Comparison of ENCODE assay signal across 16 mouse cellular contexts in genomic region chr13:49317914-49318313, GRCm38 (mm10). TPM values are rescaled to one million over a fixed set of nuclear protein-coding genes. Genes with fewer than 3 reads are reported as not detected.
A peak's percentile ranks its signal among the peaks of the same experiment; 100 is the strongest.
DNase-seq lines count a peak whose midpoint lies in the region; ATAC-seq lines count a peak whose summit lies in the region.
"Had no signal": no experiment of that assay in that cellular context is flagged by ENCODE, and none has a peak within 500 bp of the region (broad histone marks: within the 10 kb centered on the region; RNA-seq: fewer than 3 reads in every experiment).

No protein-coding gene starts in this region.

- DNase-seq in hindbrain, embryonic 10.5 days (ENCODE audit: low spot score): no peak
- DNase-seq in hindbrain, embryonic 14.5 days (ENCODE audit: low spot score): no peak
- DNase-seq in midbrain, embryonic 11.5 days (ENCODE audit: low spot score, missing footprints): peak; percentile 75
- no peak for DNase-seq in right cerebral cortex, postnatal 14 days
- no peak for DNase-seq in testis, postnatal 10 days (ENCODE audit: low spot score)
- DNase-seq: adrenal gland, adult 8-10 months; cerebellum, adult 11 months; heart, adult 11 months; heart, postnatal 4 days; kidney, adult 11 months; thymus, postnatal 25 days had no signal

- H3K9ac ChIP-seq in hindbrain, embryonic 14.5 days: no peak overlapping the region
- H3K9ac ChIP-seq in forebrain, embryonic 13.5 days: no peak overlapping the region
- no peak overlapping the region; the same call in 1 of the 2 replicates for H3K9ac ChIP-seq in midbrain, embryonic 11.5 days (ENCODE audit: low read length)
- H3K9ac ChIP-seq in neural tube, embryonic 14.5 days (replicated peaks; ENCODE audit: low read depth, low read length): no peak overlapping the region
- H3K9ac ChIP-seq: embryonic facial prominence, embryonic 12.5 days; liver, embryonic 12.5 days had no signal

- H3K27ac ChIP-seq in hindbrain, embryonic 10.5 days: 0 out of 2 replicates have a peak overlapping the region, but pooled peaks have one; percentile 35
- H3K27ac ChIP-seq in hindbrain, embryonic 14.5 days: no peak overlapping the region
- H3K27ac ChIP-seq in forebrain, embryonic 13.5 days: peak overlapping the region; percentile 78
- no peak overlapping the region for H3K27ac ChIP-seq in midbrain, embryonic 11.5 days (ENCODE audit: low read depth, low read length)
- H3K27ac ChIP-seq in neural tube, embryonic 14.5 days (ENCODE audit: low read depth, low read length): no peak overlapping the region
- H3K27ac ChIP-seq: embryonic facial prominence, embryonic 12.5 days; kidney, postnatal 0 days; liver, embryonic 12.5 days had no signal

- no peak overlapping the region for H3K4me3 ChIP-seq in hindbrain, embryonic 10.5 days
- no peak overlapping the region for H3K4me3 ChIP-seq in hindbrain, embryonic 14.5 days (replicated peaks; ENCODE audit: low read length)
- H3K4me3 ChIP-seq in forebrain, embryonic 13.5 days: no peak overlapping the region
- no peak overlapping the region for H3K4me3 ChIP-seq in midbrain, embryonic 11.5 days (ENCODE audit: low read depth, low read length)
- no peak overlapping the region for H3K4me3 ChIP-seq in neural tube, embryonic 14.5 days (ENCODE audit: low read depth, low read length)
- H3K4me3 ChIP-seq: embryonic facial prominence, embryonic 12.5 days; liver, embryonic 12.5 days had no signal

- H3K27me3 ChIP-seq in hindbrain, embryonic 10.5 days (ENCODE audit: insufficient read depth, poor library complexity, severe bottlenecking): peaks cover 51% of the 10 kb centered on the region
- peaks cover 11% of the 10 kb centered on the region; the same call in 1 of the 2 replicates for H3K27me3 ChIP-seq in hindbrain, embryonic 14.5 days (ENCODE audit: control insufficient read depth, insufficient read depth, low read length)
- H3K27me3 ChIP-seq in forebrain, embryonic 13.5 days: peaks cover 10% of the 10 kb centered on the region; the same call in 1 of the 2 replicates
- H3K27me3 ChIP-seq in midbrain, embryonic 11.5 days (ENCODE audit: control insufficient read depth, insufficient read depth, low read length): peaks cover 28% of the 10 kb centered on the region
- no peaks in the 10 kb centered on the region for H3K27me3 ChIP-seq in neural tube, embryonic 14.5 days (ENCODE audit: control insufficient read depth, insufficient read depth, low read length)
- H3K27me3 ChIP-seq: embryonic facial prominence, embryonic 12.5 days had no signal

- no peak for ATAC-seq in hindbrain, embryonic 14.5 days (ENCODE audit: low FRiP score)
- no peak for ATAC-seq in forebrain, embryonic 13.5 days
- ATAC-seq in midbrain, embryonic 11.5 days (ENCODE audit: low FRiP score): no peak
- ATAC-seq in neural tube, embryonic 14.5 days (ENCODE audit: low read depth): no peak
- ATAC-seq: liver, embryonic 12.5 days had no signal

- H3K4me2 ChIP-seq in hindbrain, embryonic 14.5 days (replicated peaks): no peak overlapping the region
- H3K4me2 ChIP-seq in forebrain, embryonic 13.5 days: peak overlapping the region; percentile 64
- H3K4me2 ChIP-seq in midbrain, embryonic 11.5 days: no peak overlapping the region
- H3K4me2 ChIP-seq in neural tube, embryonic 14.5 days (ENCODE audit: low read depth, low read length): peak overlapping the region; percentile 12; the same call in 1 of the 2 replicates
- H3K4me2 ChIP-seq: embryonic facial prominence, embryonic 12.5 days; liver, embryonic 12.5 days had no signal

- 89% methylated on average over 7 of the region's 7 CpGs for WGBS in hindbrain, embryonic 10.5 days
- WGBS in hindbrain, embryonic 14.5 days: 89% methylated on average over 7 of the region's 7 CpGs
- 86% methylated on average over 7 of the region's 7 CpGs for WGBS in forebrain, embryonic 13.5 days
- 83% methylated on average over 7 of the region's 7 CpGs for WGBS in midbrain, embryonic 11.5 days
- WGBS in neural tube, embryonic 14.5 days: 84% methylated on average over 7 of the region's 7 CpGs

- H3K9me3 ChIP-seq in hindbrain, embryonic 10.5 days: no peaks in the 10 kb centered on the region
- H3K9me3 ChIP-seq in hindbrain, embryonic 14.5 days (ENCODE audit: control insufficient read depth, low read length): no peaks in the 10 kb centered on the region
- H3K9me3 ChIP-seq in forebrain, embryonic 13.5 days (replicated peaks): no peaks in the 10 kb centered on the region
- H3K9me3 ChIP-seq in midbrain, embryonic 11.5 days (ENCODE audit: control insufficient read depth, low read length): no peaks in the 10 kb centered on the region
- no peaks in the 10 kb centered on the region for H3K9me3 ChIP-seq in neural tube, embryonic 14.5 days (ENCODE audit: control insufficient read depth, low read length)
- H3K9me3 ChIP-seq: embryonic facial prominence, embryonic 12.5 days; liver, embryonic 12.5 days had no signal

- H3K36me3 ChIP-seq in hindbrain, embryonic 10.5 days: no peaks in the 10 kb centered on the region
- H3K36me3 ChIP-seq in hindbrain, embryonic 14.5 days (replicated peaks; ENCODE audit: control insufficient read depth, insufficient read depth): no peaks in the 10 kb centered on the region
- 0 out of 2 replicates have a peak, but pooled peaks cover 4% of the 10 kb centered on the region for H3K36me3 ChIP-seq in forebrain, embryonic 13.5 days (ENCODE audit: poor library complexity, severe bottlenecking)
- H3K36me3 ChIP-seq in midbrain, embryonic 11.5 days (ENCODE audit: control insufficient read depth, insufficient read depth, low read length): no peaks in the 10 kb centered on the region
- no peaks in the 10 kb centered on the region for H3K36me3 ChIP-seq in neural tube, embryonic 14.5 days (ENCODE audit: control insufficient read depth, insufficient read depth, low read length)
- H3K36me3 ChIP-seq: embryonic facial prominence, embryonic 12.5 days; liver, embryonic 12.5 days had no signal

- H3K4me1 ChIP-seq in hindbrain, embryonic 10.5 days (replicated peaks): peaks cover 68% of the 10 kb centered on the region
- peaks cover 20% of the 10 kb centered on the region for H3K4me1 ChIP-seq in hindbrain, embryonic 14.5 days (replicated peaks; ENCODE audit: control insufficient read depth, insufficient read depth, low read length)
- peaks cover 53% of the 10 kb centered on the region for H3K4me1 ChIP-seq in forebrain, embryonic 13.5 days
- H3K4me1 ChIP-seq in midbrain, embryonic 11.5 days (ENCODE audit: control insufficient read depth, insufficient read depth, low read length): peaks cover 29% of the 10 kb centered on the region
- peaks cover 16% of the 10 kb centered on the region for H3K4me1 ChIP-seq in neural tube, embryonic 14.5 days (ENCODE audit: control insufficient read depth, insufficient read depth, low read length)

RNA-seq across cellular contexts. Expression of gene Fgd3, which starts 2.2 kb away (rescaled TPM):
- polyA plus RNA-seq in hindbrain, embryonic 10.5 days (2016; fragmentation: Nextera tagmentation; extraction: Ambion mirVana): 0.98 TPM in 2 replicates
- polyA plus RNA-seq in hindbrain, embryonic 14.5 days (2014; fragmentation: Nextera tagmentation; extraction: Ambion mirVana): 1.5 and 2.2 TPM in 2 replicates
- polyA plus RNA-seq in forebrain, embryonic 13.5 days (2015; fragmentation: Nextera tagmentation; extraction: Ambion mirVana): 3.0 and 3.3 TPM in 2 replicates
- 0.74 and 0.77 TPM in 2 replicates for polyA plus RNA-seq in midbrain, embryonic 11.5 days (2014; fragmentation: Nextera tagmentation; extraction: Ambion mirVana)
- 2.2 and 2.4 TPM in 2 replicates for polyA plus RNA-seq in neural tube, embryonic 14.5 days (2014; fragmentation: Nextera tagmentation; extraction: Ambion mirVana)

RNA-seq across cellular contexts. Expression of gene Bicd2, which starts 23.5 kb away (rescaled TPM):
- 31.8 and 32.0 TPM in 2 replicates for polyA plus RNA-seq in hindbrain, embryonic 10.5 days (2016; fragmentation: Nextera tagmentation; extraction: Ambion mirVana)
- polyA plus RNA-seq in hindbrain, embryonic 14.5 days (2014; fragmentation: Nextera tagmentation; extraction: Ambion mirVana): 30.7 and 33.3 TPM in 2 replicates
- 24.8 and 26.7 TPM in 2 replicates for polyA plus RNA-seq in forebrain, embryonic 13.5 days (2015; fragmentation: Nextera tagmentation; extraction: Ambion mirVana)
- 24.8 and 25.3 TPM in 2 replicates for polyA plus RNA-seq in midbrain, embryonic 11.5 days (2014; fragmentation: Nextera tagmentation; extraction: Ambion mirVana)
- polyA plus RNA-seq in neural tube, embryonic 14.5 days (2014; fragmentation: Nextera tagmentation; extraction: Ambion mirVana): 27.6 and 38.6 TPM in 2 replicates

Comparison
In these comparisons a context has a peak if more than half of its experiments do, and no peak if none do; other contexts are left out.
1. H3K27ac ChIP-seq: peak in hindbrain, embryonic 10.5 days (single experiment) and forebrain, embryonic 13.5 days (single experiment); none in hindbrain, embryonic 14.5 days (single experiment), midbrain, embryonic 11.5 days (single experiment) and neural tube, embryonic 14.5 days (single experiment).
2. H3K4me2 ChIP-seq: peak in forebrain, embryonic 13.5 days (single experiment) and neural tube, embryonic 14.5 days (single experiment); none in hindbrain, embryonic 14.5 days (single experiment) and midbrain, embryonic 11.5 days (single experiment).